Mouse (Mus musculus): ENCODE data around the gene Wnt10b. TPM values are rescaled to one million over a fixed set of nuclear protein-coding genes. Genes with fewer than 3 reads are reported as not detected.
A peak's percentile ranks its signal among the peaks of the same experiment; 100 is the strongest.

The Wnt10b gene
- polyA plus RNA-seq, 1 experiment, result not detected

DNA sequence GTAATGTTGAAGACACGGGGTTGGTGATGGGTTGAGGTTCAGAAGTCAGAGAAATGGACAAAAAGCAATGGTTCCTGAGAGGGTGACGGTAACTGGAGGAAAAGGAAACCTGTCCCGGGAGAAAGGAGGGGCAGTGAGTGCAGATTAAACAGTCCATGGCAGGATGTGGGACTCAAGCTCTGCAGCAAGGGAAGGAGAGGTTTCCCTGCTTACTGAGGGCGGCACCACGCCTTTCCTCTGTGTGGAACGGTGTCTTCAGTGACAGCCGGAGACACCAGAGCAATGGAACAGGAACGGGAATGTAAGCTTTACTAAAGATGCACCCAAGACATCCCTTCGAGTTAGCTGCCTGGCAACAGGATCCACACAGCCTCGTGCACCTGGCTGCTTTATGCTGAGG lies 41.4 kb downstream of the Wnt10b start:
- Histone ChIP-seq H3K4me3 (replicated peaks) (no peak overlapping the region), H3K9me3 (no peaks in the 10 kb centered on the region), H3K4me1 (peaks cover 45% of the 10 kb centered on the region), H3K36me3 (replicated peaks; ENCODE audit: low read length) (peaks cover 73% of the 10 kb centered on the region), H3K27me3 (replicated peaks) (no peaks in the 10 kb centered on the region)
- TF ChIP-seq GATA1 (IDR thresholded peaks at IDR 0.05; ENCODE audit: borderline replicate concordance, low read length), result no peak
- no peak for TF ChIP-seq FLI1 (IDR thresholded peaks at IDR 0.05; ENCODE audit: low read length)

DNA sequence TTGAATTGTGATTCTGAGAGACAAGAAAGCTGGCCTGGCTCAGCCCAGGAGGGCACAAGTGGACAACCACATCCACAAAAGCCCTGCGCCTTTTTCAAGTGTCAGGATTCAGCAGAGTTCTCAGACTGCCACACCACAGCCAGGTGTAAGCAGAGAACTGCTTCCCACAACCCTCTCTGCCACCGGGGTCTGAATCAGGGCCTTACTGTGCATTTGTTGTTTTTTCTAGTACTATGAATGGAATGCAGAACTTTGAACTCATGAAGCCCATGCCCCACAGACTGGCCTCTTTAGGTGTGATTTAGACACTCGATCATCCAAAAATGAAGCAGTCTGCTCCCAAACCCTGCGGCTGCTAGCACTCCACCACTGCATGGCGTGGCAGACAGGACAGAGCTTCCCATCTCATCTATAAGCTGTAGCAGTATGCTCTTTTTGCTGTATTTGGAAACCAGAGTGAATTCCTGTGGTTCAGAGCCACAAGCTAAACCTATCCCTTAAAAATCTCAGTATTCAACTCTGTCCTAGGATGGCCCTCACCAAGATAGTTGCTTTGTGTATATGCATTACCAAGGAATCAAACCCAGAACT lies 43.9 kb downstream of the Wnt10b start:
- H3K4me1 ChIP-seq, result peaks cover 54% of the 10 kb centered on the region
- no peak overlapping the region for H3K4me3 ChIP-seq (replicated peaks)
- H3K27me3 ChIP-seq (replicated peaks), result peaks cover 14% of the 10 kb centered on the region
- H3K36me3 ChIP-seq (replicated peaks; ENCODE audit: low read length), result peaks cover 49% of the 10 kb centered on the region
- TF ChIP-seq GATA1 (IDR thresholded peaks at IDR 0.05; ENCODE audit: borderline replicate concordance, low read length), result no peak
- no peak for TF ChIP-seq FLI1 (IDR thresholded peaks at IDR 0.05; ENCODE audit: low read length)
- no peaks in the 10 kb centered on the region for H3K9me3 ChIP-seq

DNA sequence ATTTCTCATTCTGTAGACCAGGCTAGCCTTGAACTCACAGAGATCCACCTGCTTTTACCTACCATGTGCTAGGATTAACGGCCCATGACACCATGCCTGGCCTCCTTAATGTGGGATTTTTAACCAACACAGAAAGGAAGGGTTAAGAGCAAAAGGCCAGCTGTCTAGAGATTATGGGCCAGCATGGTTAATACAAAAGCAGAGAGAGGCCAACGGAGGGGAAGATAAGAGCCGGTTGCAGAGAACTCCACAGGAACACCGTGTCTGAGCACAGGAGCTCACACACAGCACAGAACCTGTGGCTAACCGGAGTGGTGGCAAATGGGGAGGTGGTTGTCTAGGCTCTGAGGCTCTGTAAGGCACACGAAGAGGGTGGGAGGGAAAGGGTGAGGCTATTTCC lies 44.6 kb downstream of the Wnt10b start:
- Histone ChIP-seq H3K36me3 (replicated peaks; ENCODE audit: low read length) (peaks cover 42% of the 10 kb centered on the region), H3K9me3 (no peaks in the 10 kb centered on the region), H3K4me1 (peaks cover 55% of the 10 kb centered on the region), H3K27me3 (replicated peaks) (peaks cover 21% of the 10 kb centered on the region), H3K4me3 (replicated peaks) (no peak overlapping the region)
- no peak for TF ChIP-seq GATA1 (IDR thresholded peaks at IDR 0.05; ENCODE audit: borderline replicate concordance, low read length)
- no peak for TF ChIP-seq FLI1 (IDR thresholded peaks at IDR 0.05; ENCODE audit: low read length)

DNA sequence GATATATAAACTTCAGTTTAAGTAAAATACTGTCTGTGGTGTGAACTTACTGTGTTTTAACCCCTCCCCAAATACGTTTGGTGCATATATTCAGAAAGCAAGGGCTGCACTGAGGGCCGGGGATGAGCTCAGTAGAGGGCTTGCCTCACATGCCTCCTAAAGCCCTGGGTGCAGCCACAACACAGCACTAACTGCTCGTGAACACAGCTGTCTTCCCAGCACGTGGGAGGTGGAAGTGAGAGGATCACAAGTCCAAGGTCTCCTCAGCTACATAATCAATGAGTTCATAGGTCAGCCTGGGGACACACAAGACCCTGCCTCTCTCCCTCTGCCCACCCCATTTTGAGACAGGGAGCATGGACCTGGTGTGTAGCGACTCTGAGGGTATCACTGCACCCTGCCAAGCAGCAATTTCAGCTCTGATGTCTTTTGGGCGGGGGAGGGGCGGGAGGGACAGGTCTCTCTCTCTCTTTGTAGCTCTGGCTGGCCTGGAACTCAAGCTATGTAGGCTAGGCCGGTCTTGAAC lies 45.9 kb downstream of the Wnt10b start:
- no peaks in the 10 kb centered on the region for H3K9me3 ChIP-seq
- H3K4me3 ChIP-seq (replicated peaks), result no peak overlapping the region
- TF ChIP-seq FLI1 (IDR thresholded peaks at IDR 0.05; ENCODE audit: low read length), result no peak
- no peak for TF ChIP-seq GATA1 (IDR thresholded peaks at IDR 0.05; ENCODE audit: borderline replicate concordance, low read length)
- H3K27me3 ChIP-seq (replicated peaks), result peaks cover 31% of the 10 kb centered on the region
- H3K4me1 ChIP-seq, result peaks cover 65% of the 10 kb centered on the region
- H3K36me3 ChIP-seq (replicated peaks; ENCODE audit: low read length), result peaks cover 30% of the 10 kb centered on the region

DNA sequence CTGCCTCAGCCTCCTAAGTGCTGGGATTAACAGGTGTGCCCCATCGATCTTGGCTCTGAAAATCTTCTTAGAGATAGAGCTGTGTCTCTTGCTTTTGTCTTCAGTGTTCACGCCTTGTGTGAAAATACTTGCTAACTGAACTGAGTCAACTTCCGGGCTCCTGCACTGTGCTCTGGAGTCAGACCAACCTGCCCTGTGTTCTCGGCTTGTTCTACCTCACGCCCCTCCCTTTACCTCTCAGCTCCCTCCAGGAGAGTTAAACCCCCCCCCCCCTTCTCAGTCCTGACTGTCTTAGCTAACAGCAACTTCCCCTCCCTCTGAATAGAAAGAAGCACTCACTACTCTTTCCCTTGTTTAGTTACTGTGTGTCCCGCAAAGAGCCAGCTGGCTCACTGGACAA lies 47.2 kb downstream of the Wnt10b start:
- Histone ChIP-seq H3K4me1 (peaks cover 70% of the 10 kb centered on the region), H3K27me3 (replicated peaks) (peaks cover 35% of the 10 kb centered on the region), H3K9me3 (no peaks in the 10 kb centered on the region), H3K36me3 (replicated peaks; ENCODE audit: low read length) (peaks cover 18% of the 10 kb centered on the region), H3K4me3 (replicated peaks) (no peak overlapping the region)
- no peak for TF ChIP-seq GATA1 (IDR thresholded peaks at IDR 0.05; ENCODE audit: borderline replicate concordance, low read length)
- no peak for TF ChIP-seq FLI1 (IDR thresholded peaks at IDR 0.05; ENCODE audit: low read length)

DNA sequence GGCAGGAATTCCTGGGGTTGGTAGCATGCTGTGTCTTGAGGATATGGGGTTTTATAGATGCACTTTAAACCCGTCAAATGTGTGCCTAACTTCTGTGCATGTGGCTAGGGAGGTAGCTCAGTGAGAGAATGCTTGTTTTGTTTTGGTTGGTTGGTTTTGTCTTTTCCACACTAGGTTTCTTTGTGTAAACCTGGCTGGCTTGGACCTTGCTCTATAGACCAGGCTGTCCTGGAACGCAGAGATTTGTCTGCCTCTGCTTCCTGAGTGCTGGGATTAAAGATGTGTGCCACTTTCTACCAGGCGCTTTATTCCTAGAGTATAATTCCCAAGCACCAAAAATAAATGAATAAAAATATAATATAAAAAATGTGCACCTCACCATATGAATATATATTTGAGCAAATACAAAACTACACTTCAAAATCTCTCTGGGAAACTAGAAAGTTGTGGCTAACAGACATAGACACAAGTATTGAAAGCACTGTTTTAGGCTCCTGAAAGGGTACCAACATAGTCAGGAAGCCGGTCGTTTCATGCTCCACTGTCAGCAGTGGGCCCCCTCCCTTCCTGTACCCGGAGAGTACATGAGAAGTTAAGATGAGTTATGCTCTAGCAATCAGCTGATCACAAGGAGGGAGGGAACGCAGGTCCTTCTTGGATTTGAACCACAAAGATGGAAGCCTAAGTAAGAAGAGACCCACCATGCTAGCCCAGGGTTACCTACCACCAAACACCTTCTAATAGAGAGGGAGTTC lies 48.0 kb downstream of the Wnt10b start:
- peaks cover 37% of the 10 kb centered on the region for H3K27me3 ChIP-seq (replicated peaks)
- peaks cover 67% of the 10 kb centered on the region for H3K4me1 ChIP-seq

DNA sequence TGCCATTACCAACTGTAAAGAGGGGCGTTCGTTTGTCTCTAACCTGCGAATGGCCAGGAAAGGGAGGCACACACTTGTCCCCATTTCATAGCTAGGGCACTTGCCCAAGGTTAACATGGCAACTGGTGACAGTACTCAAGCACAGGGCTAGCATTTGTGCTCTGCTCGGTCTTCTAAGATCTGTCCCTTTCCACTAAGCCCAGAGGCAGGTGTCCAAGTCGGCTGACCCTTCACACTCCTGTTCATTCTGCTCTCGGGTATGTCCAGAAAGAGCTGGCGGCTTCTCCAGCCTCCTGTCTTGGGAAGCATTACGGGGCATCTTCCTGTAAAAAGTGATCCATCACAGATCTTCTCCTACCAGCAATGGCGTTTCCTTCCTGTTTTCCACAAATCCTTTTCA lies 49.6 kb downstream of the Wnt10b start:
- no peak for TF ChIP-seq FLI1 (IDR thresholded peaks at IDR 0.05; ENCODE audit: low read length)
- TF ChIP-seq GATA1 (IDR thresholded peaks at IDR 0.05; ENCODE audit: borderline replicate concordance, low read length), result no peak
- Histone ChIP-seq H3K27me3 (replicated peaks) (peaks cover 45% of the 10 kb centered on the region), H3K4me3 (replicated peaks) (peak overlapping the region; percentile 95), H3K4me1 (peaks cover 60% of the 10 kb centered on the region), H3K36me3 (replicated peaks; ENCODE audit: low read length) (peaks cover 3% of the 10 kb centered on the region), H3K9me3 (no peaks in the 10 kb centered on the region)

More for the DNA sequence above, 48.0 kb downstream of the Wnt10b start:
- Histone ChIP-seq H3K36me3 (replicated peaks; ENCODE audit: low read length) (peaks cover 10% of the 10 kb centered on the region), H3K4me3 (replicated peaks) (no peak overlapping the region), H3K9me3 (no peaks in the 10 kb centered on the region)
- TF ChIP-seq GATA1 (IDR thresholded peaks at IDR 0.05; ENCODE audit: borderline replicate concordance, low read length) (no peak), FLI1 (IDR thresholded peaks at IDR 0.05; ENCODE audit: low read length) (no peak)

DNA sequence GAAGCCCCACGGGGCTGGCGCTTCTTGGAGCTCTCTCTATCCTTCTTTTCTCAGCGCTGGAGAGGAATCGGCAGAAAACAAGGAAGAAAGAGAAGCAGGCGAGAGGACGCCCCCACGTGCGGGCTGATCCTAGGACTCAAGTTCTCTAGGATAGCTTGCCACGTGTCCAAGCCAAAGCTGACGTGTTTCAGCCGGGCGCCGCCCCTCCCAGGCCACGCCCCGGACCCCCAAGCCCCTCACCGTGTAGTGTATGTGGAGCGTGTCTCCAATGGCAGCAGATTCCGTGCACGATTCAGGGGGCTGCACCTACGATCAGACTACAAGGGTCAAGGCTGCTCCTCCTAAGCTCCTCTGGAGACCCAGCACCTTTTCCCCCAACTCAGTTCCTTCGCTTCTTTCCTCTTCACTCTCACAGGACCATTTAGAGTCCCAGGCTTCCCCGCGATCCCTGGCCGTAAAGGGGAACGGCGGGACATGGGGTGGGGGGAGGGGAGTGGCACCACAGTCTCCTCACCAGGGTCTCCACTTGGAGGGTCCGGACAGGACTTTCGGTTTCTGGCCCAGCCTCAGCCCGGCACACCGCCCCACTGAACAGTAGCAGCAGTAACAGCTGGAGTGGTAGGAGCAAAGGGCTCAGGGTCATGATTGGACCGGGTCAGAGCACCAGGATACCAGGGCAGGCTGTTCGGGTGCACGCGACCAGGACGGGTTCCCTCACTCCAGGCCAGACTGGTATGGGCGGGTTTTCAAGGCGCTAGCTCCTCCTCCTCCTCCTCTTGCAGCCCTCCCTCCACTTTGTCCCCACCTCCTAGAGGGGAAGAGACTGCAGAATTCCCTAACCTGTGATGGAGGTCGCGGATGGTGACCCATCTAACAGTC lies 50.3 kb downstream of the Wnt10b start, which contains the start of gene Fkbp11:
Fkbp11 (minus strand) TSS at position 756 of the 879 bp plus-strand sequence.
- Histone ChIP-seq H3K27me3 (replicated peaks) (peaks cover 47% of the 10 kb centered on the region), H3K4me1 (peaks cover 60% of the 10 kb centered on the region), H3K36me3 (replicated peaks; ENCODE audit: low read length) (peaks cover 3% of the 10 kb centered on the region), H3K4me3 (replicated peaks) (peak within 1 kb of the TSS; percentile 95), H3K9me3 (no peaks in the 10 kb centered on the region)
- no peak for TF ChIP-seq FLI1 (IDR thresholded peaks at IDR 0.05; ENCODE audit: low read length)
- TF ChIP-seq GATA1 (IDR thresholded peaks at IDR 0.05; ENCODE audit: borderline replicate concordance, low read length), result no peak

DNA sequence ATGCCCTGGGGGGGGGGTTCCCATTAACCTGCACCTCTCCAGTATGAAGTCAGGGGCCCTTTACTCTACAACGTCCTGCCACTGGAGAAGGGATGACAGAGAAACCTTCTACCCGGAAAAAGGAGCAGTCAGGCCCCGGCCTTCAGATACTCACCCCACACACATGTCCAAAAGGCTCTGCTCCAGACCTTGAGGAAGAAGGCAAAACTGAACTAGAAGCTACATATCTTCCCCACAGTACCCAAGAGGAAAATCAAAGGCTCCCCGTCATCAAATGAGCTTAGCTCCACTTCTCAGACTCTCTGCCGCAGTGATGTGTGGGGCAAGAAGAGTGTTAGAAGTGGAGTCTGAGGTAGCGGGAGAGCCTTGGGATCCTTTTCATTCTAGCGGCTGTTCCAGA lies 51.2 kb downstream of the Wnt10b start:
- no peak for TF ChIP-seq GATA1 (IDR thresholded peaks at IDR 0.05; ENCODE audit: borderline replicate concordance, low read length)
- Histone ChIP-seq H3K9me3 (no peaks in the 10 kb centered on the region), H3K36me3 (replicated peaks; ENCODE audit: low read length) (no peaks in the 10 kb centered on the region), H3K4me1 (peaks cover 58% of the 10 kb centered on the region), H3K27me3 (replicated peaks) (peaks cover 57% of the 10 kb centered on the region), H3K4me3 (replicated peaks) (peak overlapping the region; percentile 95)
